10 mouse cellular contexts compared by ENCODE assay signal in genomic region chr11:117309918-117310287, GRCm38 (mm10).
A peak's percentile ranks its signal among the peaks of the same experiment; 100 is the strongest.
DNase-seq lines count a peak whose midpoint lies in the region; ATAC-seq and TF ChIP-seq lines count a peak whose summit lies in the region.
"Had no signal": no experiment of that assay in that cellular context is flagged by ENCODE, and none has a peak within 500 bp of the region (broad histone marks: within the 10 kb centered on the region; RNA-seq: fewer than 3 reads in every experiment).

No protein-coding gene starts in this region.

- no peak overlapping the region for H3K4me3 ChIP-seq in heart, adult 2 months
- H3K4me3 ChIP-seq in E14TG2a.4 (replicated peaks; ENCODE audit: low read length) = peak overlapping the region; percentile 71
- no peak overlapping the region for H3K4me3 ChIP-seq in gastrocnemius, adult 2 months
- no peak overlapping the region for H3K4me3 ChIP-seq in intestine, embryonic 16.5 days (ENCODE audit: low read length)

- H3K9ac ChIP-seq in heart, adult 2 months (ENCODE audit: low read depth, low read length) = no peak overlapping the region
- no peak overlapping the region for H3K9ac ChIP-seq in intestine, embryonic 16.5 days (ENCODE audit: low read depth, low read length)

- no peak for ATAC-seq in intestine, embryonic 16.5 days

- no peak for TF ChIP-seq CTCF in heart, adult 2 months (IDR thresholded peaks at IDR 0.05)
- no peak for TF ChIP-seq CTCF in E14TG2a.4 (conservative IDR thresholded peaks at IDR 0.05; ENCODE audit: low read length)
- TF ChIP-seq CTCF in gastrocnemius, adult 2 months (IDR thresholded peaks at IDR 0.05) = no peak

- peak; percentile 76 to 78 for DNase-seq in heart, adult 2 months
- no peak for DNase-seq in heart, adult 9 months (ENCODE audit: low spot score in 2 of 2)
- DNase-seq in gastrocnemius, adult 2 months = peak; percentile 85
- DNase-seq in yolk sac, embryonic 10.5 days (ENCODE audit: low spot score) = no peak
- no peak for DNase-seq in neural tube, embryonic 10.5 days (ENCODE audit: extremely low spot score, low spot score)
- DNase-seq in layer of hippocampus, postnatal 25 days (ENCODE audit: extremely low spot score in 1 of 2, low spot score in 1 of 2) = no peak
- DNase-seq: adrenal gland, postnatal 36 days; cerebellum, postnatal 14 days had no signal

- TF ChIP-seq EP300 in heart, adult 2 months (IDR thresholded peaks at IDR 0.05; ENCODE audit: insufficient read depth, low read depth, low read length) = no peak

- TF ChIP-seq POLR2A in heart, adult 2 months (IDR thresholded peaks at IDR 0.05; ENCODE audit: insufficient read depth, low read depth, low read length) = no peak

- H3K4me1 ChIP-seq in heart, adult 2 months (ENCODE audit: control insufficient read depth, insufficient read depth, low read length) = peaks cover 80% of the 10 kb centered on the region
- peaks cover 99% of the 10 kb centered on the region for H3K4me1 ChIP-seq in E14TG2a.4 (replicated peaks; ENCODE audit: low read depth, low read length)
- H3K4me1 ChIP-seq in intestine, embryonic 16.5 days (ENCODE audit: control insufficient read depth, insufficient read depth, low read length) = peaks cover 75% of the 10 kb centered on the region

- no peaks in the 10 kb centered on the region for H3K79me2 ChIP-seq in heart, adult 2 months (replicated peaks; ENCODE audit: control insufficient read depth, insufficient read depth, low read length)

- H3K9me3 ChIP-seq in E14TG2a.4 (ENCODE audit: low read length) = no peaks in the 10 kb centered on the region
- H3K9me3 ChIP-seq in intestine, embryonic 16.5 days (ENCODE audit: control insufficient read depth, low read length) = no peaks in the 10 kb centered on the region

- 0 out of 2 replicates have a peak, but pooled peaks cover 2% of the 10 kb centered on the region for H3K36me3 ChIP-seq in heart, adult 2 months (ENCODE audit: control insufficient read depth, insufficient read depth, low read length)
- H3K36me3 ChIP-seq in E14TG2a.4 (ENCODE audit: insufficient read depth, low read length) = 0 out of 2 replicates have a peak, but pooled peaks cover 7% of the 10 kb centered on the region
- H3K36me3 ChIP-seq in intestine, embryonic 16.5 days (ENCODE audit: control insufficient read depth, insufficient read depth, low read length) = no peaks in the 10 kb centered on the region

- no peaks in the 10 kb centered on the region for H3K27me3 ChIP-seq in heart, adult 2 months (ENCODE audit: control insufficient read depth, insufficient read depth, low read length)
- no peaks in the 10 kb centered on the region for H3K27me3 ChIP-seq in E14TG2a.4 (ENCODE audit: insufficient read depth, low read length)
- H3K27me3 ChIP-seq in intestine, embryonic 16.5 days (replicated peaks; ENCODE audit: control insufficient read depth, insufficient read depth, low read length) = no peaks in the 10 kb centered on the region

- H3K4me2 ChIP-seq in intestine, embryonic 16.5 days (ENCODE audit: low read depth, low read length) = no peak overlapping the region

- H3K27ac ChIP-seq in heart, adult 2 months = peak overlapping the region; percentile 37; the same call in 1 of the 2 replicates
- H3K27ac ChIP-seq in gastrocnemius, adult 2 months = peak overlapping the region; percentile 82
- H3K27ac ChIP-seq in intestine, embryonic 16.5 days (ENCODE audit: low read length) = peak overlapping the region; percentile 26; the same call in 1 of the 2 replicates

- intact Hi-C loops in heart, adult 2 months (cut with DNase I) = no loop called here
- intact Hi-C loops in gastrocnemius, adult 2 months (cut with DNase I) = loop anchor here (2.0 kb wide), 1 partner anchor 41 kb away; no protein-coding TSS in a partner anchor

- WGBS in heart, adult 2 months = 41% methylated on average over 3 of the region's 3 CpGs
- 79% methylated on average over 3 of the region's 3 CpGs for WGBS in intestine, embryonic 16.5 days

Comparison
In these comparisons a context has a peak if more than half of its experiments do, and no peak if none do; other contexts are left out.
1. DNase-seq: peak in heart, adult 2 months (2 of 2) and gastrocnemius, adult 2 months (single experiment); none in heart, adult 9 months (0 of 2), yolk sac, embryonic 10.5 days (single experiment), neural tube, embryonic 10.5 days (single experiment) and layer of hippocampus, postnatal 25 days (0 of 2).
2. H3K27ac ChIP-seq: peak in every context shown above with its lines; median percentile 82 in gastrocnemius, adult 2 months; 37 in heart, adult 2 months; 26 in intestine, embryonic 16.5 days.